Mouse (Mus musculus) thymus, adult 2 months (tissue): ENCODE data around the gene Snx32.

Experiments used
- CTCF ChIP-seq: fragments of 200-500 bp; IDR thresholded peaks from 2 replicates; pipeline ENCODE4 v1.5.1; 2012; ENCODE audit warnings: mild to moderate bottlenecking, control low read depth, low read length, moderate library complexity, borderline replicate concordance; ENCODE audit not compliant: control insufficient read depth, poor library complexity, insufficient read depth; ENCODE audit errors: extremely low read depth
- POLR2A ChIP-seq: fragments of 200-500 bp; IDR thresholded peaks from 2 replicates; pipeline ENCODE4 v1.6.1; 2012; ENCODE audit warnings: mild to moderate bottlenecking, low read length, control low read depth, moderate library complexity; ENCODE audit not compliant: control insufficient read depth, poor library complexity, insufficient read depth; ENCODE audit errors: extremely low read depth

DNA sequence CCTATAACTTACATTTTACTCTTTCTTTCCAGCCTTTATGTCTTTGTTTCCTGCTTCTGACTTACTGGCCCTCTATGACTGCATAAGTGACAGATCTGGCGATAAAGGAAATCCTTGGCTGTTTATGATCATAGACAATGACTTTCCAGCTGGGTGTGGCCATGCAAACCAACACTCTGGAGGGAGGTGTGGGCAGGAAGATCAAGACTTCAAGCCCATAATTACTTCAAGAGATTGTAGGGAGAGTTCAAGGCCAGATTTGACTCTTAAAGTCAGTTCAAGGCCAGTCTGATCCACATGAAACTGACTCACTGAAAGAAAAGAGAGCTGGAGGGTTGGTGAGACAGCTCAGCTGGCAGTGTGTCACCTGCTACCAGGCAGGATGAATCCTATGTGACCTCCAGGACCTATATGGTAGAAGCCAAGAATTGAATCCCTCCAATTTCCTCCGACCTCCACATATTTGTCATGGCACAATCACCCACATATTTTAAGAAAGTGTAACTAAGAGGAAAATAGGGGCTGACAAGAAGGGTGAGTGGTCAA, 9.9 kb downstream of the Snx32 start:
- TF ChIP-seq CTCF, result no peak
- no peak for TF ChIP-seq POLR2A
